Mouse (Mus musculus) midbrain, embryonic 11.5 days (tissue): Measurements from ENCODE around the gene Opcml. TPM values are rescaled to one million over a fixed set of nuclear protein-coding genes. Genes with fewer than 3 reads are reported as not detected.

Experiments used
- ATAC-seq: fragments of 200-750 bp; cut with Nextera tagmentation; 2 replicates; pipeline ENCODE4 v1.8.0; 2017; ENCODE audit warnings: moderate TSS enrichment, moderate library complexity; ENCODE audit not compliant: low FRiP score
- DNase-seq: peaks from one replicate; pipeline ENCODE4 v3.0.0; 2015; ENCODE audit warnings: low spot score; ENCODE audit errors: missing footprints
- H3K27ac ChIP-seq: fragments of 300-500 bp; sonication (generic); 2 replicates; pipeline ENCODE4 v1.5.1; 2014; ENCODE audit warnings: low read depth, low read length
- H3K27me3 ChIP-seq: fragments of 300-500 bp; sonication (generic); 2 replicates; pipeline ENCODE4 v1.6.1; 2014; ENCODE audit warnings: mild to moderate bottlenecking, low read length, moderate library complexity, mixed read lengths; ENCODE audit not compliant: control insufficient read depth, insufficient read depth
- H3K36me3 ChIP-seq: fragments of 300-500 bp; sonication (generic); 2 replicates; pipeline ENCODE4 v1.6.1; 2014; ENCODE audit warnings: mild to moderate bottlenecking, low read length, moderate library complexity, mixed read lengths; ENCODE audit not compliant: control insufficient read depth, insufficient read depth
- H3K4me1 ChIP-seq: fragments of 300-500 bp; sonication (generic); 2 replicates; pipeline ENCODE4 v1.6.1; 2014; ENCODE audit warnings: low read length; ENCODE audit not compliant: control insufficient read depth, insufficient read depth
- H3K4me2 ChIP-seq: fragments of 300-500 bp; sonication (generic); 2 replicates; pipeline ENCODE4 v1.6.1; 2014; ENCODE audit warnings: mild to moderate bottlenecking, moderate library complexity
- H3K4me3 ChIP-seq: fragments of 300-500 bp; sonication (generic); 2 replicates; pipeline ENCODE4 v1.5.1; 2014; ENCODE audit warnings: low read depth, low read length
- H3K9ac ChIP-seq: fragments of 300-500 bp; sonication (generic); 2 replicates; pipeline ENCODE4 v1.6.1; 2014; ENCODE audit warnings: low read length
- H3K9me3 ChIP-seq: fragments of 300-500 bp; sonication (generic); 2 replicates; pipeline ENCODE4 v1.6.1; 2016; ENCODE audit warnings: low read length; ENCODE audit not compliant: control insufficient read depth
- WGBS: fragments of 180-500 bp; shearing (Covaris S2); extraction: QIAGEN DNeasy Blood & Tissue Kit; methylation state at CpG from one replicate; pipeline ENCODE4 v1.1.7; 2014; 5-methylcytosine and 5-hydroxymethylcytosine counted together
- polyA plus RNA-seq: library from polyadenylated mRNA; unstranded; fragments of >200 nt; fragmentation: Nextera tagmentation; extraction: Ambion mirVana; gene quantifications from 2 replicates; pipeline ENCODE4 v1.2.1, GENCODE M21; 2014

Gene Opcml
- polyA plus RNA-seq, 1 experiment from 2014 or later: 3.2 TPM

- DNase-seq (no peak), ATAC-seq (no peak)
- Histone ChIP-seq H3K4me2 (no peak overlapping the region), H3K4me3 (no peak overlapping the region), H3K9me3 (no peaks in the 10 kb centered on the region), H3K4me1 (0 out of 2 replicates have a peak, but pooled peaks cover 2% of the 10 kb centered on the region), H3K9ac (no peak overlapping the region), H3K27me3 (no peaks in the 10 kb centered on the region), H3K27ac (no peak overlapping the region), H3K36me3 (no peaks in the 10 kb centered on the region)
- WGBS: 85% methylated on average over 4 of the region's 4 CpGs
These were observed 744.4 kb downstream of the Opcml start for GRCm38 (mm10) chr9:28535006-28535405.

DNA sequence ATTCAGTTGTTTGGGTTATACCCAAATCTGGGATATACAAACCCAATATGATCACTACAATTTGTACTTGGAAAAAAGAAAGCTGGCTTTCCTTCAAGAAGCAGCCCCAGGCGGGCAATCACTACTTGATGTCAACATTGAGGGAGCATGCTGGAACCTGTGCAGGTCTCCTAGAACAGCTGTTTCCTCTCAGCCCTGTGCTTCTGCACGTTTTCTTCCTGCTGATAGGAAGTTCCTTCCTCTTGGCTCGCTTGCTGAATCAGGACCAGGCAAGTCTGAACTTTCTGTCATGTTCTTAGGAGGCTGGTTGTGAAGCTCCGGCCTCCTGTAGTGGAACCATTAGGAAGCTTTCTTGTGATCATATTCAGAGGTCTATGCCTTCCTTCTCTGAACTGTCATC, 746.1 kb downstream of the Opcml start:
- H3K4me3 ChIP-seq: no peak overlapping the region
- H3K36me3 ChIP-seq: no peaks in the 10 kb centered on the region
- no peak overlapping the region for H3K27ac ChIP-seq
- H3K9me3 ChIP-seq: no peaks in the 10 kb centered on the region
- H3K4me2 ChIP-seq: no peak overlapping the region
- no peaks in the 10 kb centered on the region for H3K27me3 ChIP-seq
- H3K9ac ChIP-seq: no peak overlapping the region
- ATAC-seq (no peak), DNase-seq (no peak)
- 80% methylated on average over 4 of the region's 4 CpGs for WGBS
- no peaks in the 10 kb centered on the region; the same call in 1 of the 2 replicates for H3K4me1 ChIP-seq

DNA sequence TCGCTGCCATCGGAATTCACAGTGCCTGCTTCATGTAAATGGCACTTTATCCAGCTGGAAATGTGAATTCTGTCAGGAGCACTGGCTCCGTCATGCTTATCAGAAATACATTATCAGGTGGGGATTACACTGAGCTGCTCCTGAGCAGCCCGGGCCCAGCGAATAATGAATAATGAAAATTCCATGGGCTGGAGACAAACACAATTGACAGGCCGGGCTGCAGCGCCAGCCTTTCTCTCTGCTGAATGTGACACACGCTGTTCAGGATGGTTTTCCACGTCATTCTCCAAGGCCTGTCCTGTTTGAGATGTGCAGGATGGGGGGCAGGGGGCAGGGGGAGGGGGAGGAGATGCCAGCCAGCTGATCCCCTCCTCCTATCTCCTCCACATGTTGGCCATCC, 757.6 kb downstream of the Opcml start:
- WGBS: 28% methylated on average over 9 of the region's 9 CpGs
- H3K9ac ChIP-seq: no peak overlapping the region
- H3K4me1 ChIP-seq: peaks cover 3% of the 10 kb centered on the region
- H3K36me3 ChIP-seq: no peaks in the 10 kb centered on the region
- no peaks in the 10 kb centered on the region for H3K9me3 ChIP-seq
- no peak overlapping the region; the same call in 1 of the 2 replicates for H3K27ac ChIP-seq
- ATAC-seq: peak; percentile 79
- no peak for DNase-seq
- no peaks in the 10 kb centered on the region for H3K27me3 ChIP-seq
- H3K4me3 ChIP-seq: no peak overlapping the region
- no peak overlapping the region; the same call in 1 of the 2 replicates for H3K4me2 ChIP-seq

GRCm38 (mm10) chr9:28552387-28553182, 762.0 kb downstream of the Opcml start:
- H3K9ac ChIP-seq: no peak overlapping the region
- H3K27ac ChIP-seq: no peak overlapping the region
- H3K4me1 ChIP-seq: peaks cover 3% of the 10 kb centered on the region
- H3K4me3 ChIP-seq: no peak overlapping the region
- no peaks in the 10 kb centered on the region for H3K36me3 ChIP-seq
- DNase-seq (peak; percentile 28), ATAC-seq (no peak)
- H3K4me2 ChIP-seq: no peak overlapping the region
- H3K9me3 ChIP-seq: no peaks in the 10 kb centered on the region
- 88% methylated on average over 1 of the region's 1 CpGs for WGBS
- no peaks in the 10 kb centered on the region for H3K27me3 ChIP-seq

GRCm38 (mm10) chr9:28558628-28559027, 768.1 kb downstream of the Opcml start:
- Histone ChIP-seq H3K27me3 (no peaks in the 10 kb centered on the region), H3K4me2 (no peak overlapping the region), H3K4me1 (no peaks in the 10 kb centered on the region), H3K36me3 (no peaks in the 10 kb centered on the region), H3K9me3 (no peaks in the 10 kb centered on the region), H3K27ac (no peak overlapping the region), H3K4me3 (no peak overlapping the region), H3K9ac (no peak overlapping the region)
- DNase-seq (peak; percentile 41), ATAC-seq (no peak)
- WGBS: 89% methylated on average over 2 of the region's 2 CpGs

DNA sequence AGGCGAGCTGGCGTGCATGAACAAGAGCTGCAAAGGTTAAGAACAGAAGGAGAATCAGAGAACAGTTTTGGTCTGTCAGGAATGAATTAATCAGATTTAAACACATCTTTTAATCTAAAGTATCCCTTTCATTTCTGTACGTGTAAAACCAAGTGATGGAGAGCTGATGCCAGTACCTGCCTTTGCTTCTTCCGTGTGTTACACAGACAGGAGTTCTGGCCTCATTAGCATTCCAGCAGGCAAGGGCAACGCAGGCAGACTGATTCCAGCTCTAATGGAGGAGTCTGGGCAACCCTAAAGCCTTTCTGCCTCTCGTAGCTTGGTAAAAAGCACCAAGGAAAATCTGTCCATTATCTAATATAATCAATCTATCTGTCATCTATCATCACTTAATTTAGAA, 771.2 kb downstream of the Opcml start:
- DNase-seq: peak; percentile 61
- H3K9me3 ChIP-seq: no peaks in the 10 kb centered on the region
- H3K27ac ChIP-seq: no peak overlapping the region
- no peak overlapping the region for H3K4me2 ChIP-seq
- no peaks in the 10 kb centered on the region for H3K27me3 ChIP-seq
- H3K4me3 ChIP-seq: no peak overlapping the region
- no peak for ATAC-seq
- H3K9ac ChIP-seq: no peak overlapping the region
- H3K36me3 ChIP-seq: no peaks in the 10 kb centered on the region
- no peaks in the 10 kb centered on the region for H3K4me1 ChIP-seq
- 54% methylated on average over 6 of the region's 6 CpGs for WGBS

DNA sequence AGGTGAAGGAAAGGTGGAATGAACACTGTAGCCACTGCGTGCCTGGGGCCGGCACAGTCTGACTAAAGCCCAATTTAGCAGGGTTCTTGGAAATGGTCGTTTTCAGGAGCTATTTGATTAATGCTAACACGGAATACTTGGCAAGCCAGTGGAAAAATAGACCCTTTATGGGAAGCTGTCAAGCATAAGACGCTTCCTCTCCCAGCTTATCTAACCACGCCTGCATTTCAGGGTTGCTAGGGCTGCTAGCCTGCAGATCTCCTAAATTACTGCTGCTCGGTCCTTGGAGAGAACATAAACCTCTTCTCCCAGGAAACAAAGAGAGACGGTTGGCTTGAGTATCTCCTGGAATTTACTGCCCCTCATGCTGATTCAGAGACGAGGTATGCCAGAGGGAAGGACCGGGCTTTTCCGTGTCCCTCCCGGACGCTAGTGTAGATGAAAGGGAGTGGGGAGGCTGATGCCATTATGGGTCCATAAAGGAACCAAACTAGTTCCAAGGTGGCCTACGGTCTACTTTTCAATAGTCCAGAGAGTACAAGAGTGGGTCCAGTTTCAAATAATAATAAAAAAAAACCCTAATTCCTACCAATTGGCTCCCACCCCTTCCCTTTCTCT, 772.6 kb downstream of the Opcml start:
- Histone ChIP-seq H3K9me3 (no peaks in the 10 kb centered on the region), H3K27ac (no peak overlapping the region), H3K4me2 (no peak overlapping the region), H3K36me3 (no peaks in the 10 kb centered on the region), H3K27me3 (no peaks in the 10 kb centered on the region), H3K9ac (no peak overlapping the region), H3K4me3 (no peak overlapping the region), H3K4me1 (no peaks in the 10 kb centered on the region)
- DNase-seq (peak; percentile 57), ATAC-seq (no peak)
- WGBS: 84% methylated on average over 14 of the region's 14 CpGs

DNA sequence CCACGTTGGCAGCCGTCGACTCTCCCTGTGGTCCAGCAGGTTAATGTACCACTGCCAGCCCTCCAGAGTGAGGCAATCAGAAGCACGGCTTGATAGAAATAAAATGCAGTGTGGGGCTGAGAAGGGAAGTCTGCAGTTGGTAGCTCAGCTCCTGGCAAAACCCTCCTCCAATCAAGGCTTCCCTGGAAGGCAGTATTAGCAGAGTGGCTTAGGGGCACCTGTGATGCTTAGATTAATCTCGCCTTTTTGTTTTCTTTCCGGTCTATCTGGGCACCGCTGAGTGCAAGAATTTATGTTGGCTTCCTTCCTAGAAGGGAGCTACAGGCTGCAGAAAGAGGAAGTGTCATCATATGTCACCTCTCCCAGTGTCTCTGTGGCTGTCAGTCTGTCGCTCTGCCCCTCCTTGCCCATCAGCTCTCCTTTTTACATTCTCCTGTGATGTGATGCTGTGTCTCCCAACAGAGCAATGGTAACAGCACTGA, 778.5 kb downstream of the Opcml start:
- Histone ChIP-seq H3K4me1 (0 out of 2 replicates have a peak, but pooled peaks cover 2% of the 10 kb centered on the region), H3K4me2 (no peak overlapping the region), H3K36me3 (no peaks in the 10 kb centered on the region), H3K4me3 (no peak overlapping the region), H3K27ac (no peak overlapping the region), H3K27me3 (no peaks in the 10 kb centered on the region), H3K9ac (no peak overlapping the region), H3K9me3 (no peaks in the 10 kb centered on the region)
- ATAC-seq (no peak), DNase-seq (peak; percentile 81)
- WGBS: 40% methylated on average over 8 of the region's 8 CpGs

DNA sequence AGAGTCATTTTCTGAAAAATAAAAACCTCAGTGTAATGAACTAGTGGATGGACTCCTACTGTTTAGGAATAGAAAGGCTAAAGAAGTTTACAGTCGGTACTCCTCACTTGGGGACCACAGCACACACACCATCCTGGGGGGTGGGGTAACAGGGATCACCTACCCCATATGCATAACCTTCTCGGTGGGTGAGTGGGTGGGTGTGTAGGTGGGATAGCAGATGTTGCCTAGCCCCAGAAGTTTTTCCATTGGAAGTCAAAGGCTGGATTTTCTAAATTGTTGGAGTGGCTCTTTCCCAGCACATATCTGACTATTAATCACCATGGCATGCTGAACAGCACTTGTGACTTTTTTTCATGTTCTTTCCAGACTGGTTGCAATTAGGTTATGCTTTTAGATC, 779.2 kb downstream of the Opcml start:
- H3K4me2 ChIP-seq: no peak overlapping the region
- no peaks in the 10 kb centered on the region for H3K9me3 ChIP-seq
- H3K27me3 ChIP-seq: no peaks in the 10 kb centered on the region
- 59% methylated on average over 2 of the region's 2 CpGs for WGBS
- ATAC-seq (no peak), DNase-seq (peak; percentile 72)
- no peak overlapping the region for H3K9ac ChIP-seq
- H3K4me1 ChIP-seq: 0 out of 2 replicates have a peak, but pooled peaks cover 2% of the 10 kb centered on the region
- H3K4me3 ChIP-seq: no peak overlapping the region
- no peaks in the 10 kb centered on the region for H3K36me3 ChIP-seq
- H3K27ac ChIP-seq: no peak overlapping the region
